Mouse (Mus musculus) right cerebral cortex, postnatal 36 days (tissue): Measurements from ENCODE around the gene Lrp2.

Experiments used
- DNase-seq, 2 experiments: peaks; one replicate each; pipeline ENCODE4 v3.0.0; 2022; ENCODE audit warnings: low spot score in 2 of 2, mixed read lengths in 1 of 2

Gene Lrp2

DNA sequence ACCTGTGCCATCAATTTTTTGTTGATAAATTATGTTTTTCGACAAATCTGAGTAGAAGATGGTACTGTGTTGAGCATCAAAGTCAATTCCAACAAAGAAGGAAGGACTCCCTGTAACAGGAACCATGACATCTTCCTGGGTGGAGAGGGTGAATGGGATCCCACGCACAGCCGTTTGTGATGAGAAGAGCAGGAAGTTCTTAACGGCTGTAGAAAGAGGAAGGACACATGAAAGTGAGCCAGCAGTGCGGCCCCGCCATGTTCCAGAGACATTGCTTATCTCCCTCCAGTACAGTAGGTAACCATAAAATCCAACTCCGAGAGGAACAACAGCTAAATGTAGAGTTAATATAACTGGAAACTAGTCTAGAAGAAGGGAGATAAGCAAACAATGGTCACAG lies 67.6 kb downstream of the Lrp2 start:
- no peak for DNase-seq

DNA sequence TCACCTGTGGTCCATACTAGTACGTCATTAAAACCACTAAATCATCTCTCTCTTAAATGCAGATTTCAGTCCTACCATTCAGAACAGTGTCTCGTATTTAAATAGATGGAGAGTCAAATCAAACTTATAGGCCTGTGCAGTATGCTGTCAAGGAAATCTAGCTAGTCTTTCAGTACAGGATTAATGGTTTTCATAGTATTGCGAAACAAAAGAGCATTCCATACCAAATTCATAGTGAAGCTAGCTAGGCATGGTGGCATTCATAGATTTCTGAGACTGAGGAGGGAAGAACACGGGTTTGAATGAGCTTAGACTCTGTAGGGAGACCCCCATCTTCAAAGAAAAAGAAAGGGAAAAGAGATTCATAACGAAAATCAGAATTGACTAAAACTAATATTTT lies 74.1 kb downstream of the Lrp2 start:
- DNase-seq, result no peak

- DNase-seq, result no peak
These were observed 85.5 kb downstream of the Lrp2 start for GRCm38 (mm10) chr2:69500357-69500756.

- DNase-seq, result peak in 1 of 2 experiments; percentile 3
These were observed 92.7 kb downstream of the Lrp2 start for GRCm38 (mm10) chr2:69493130-69493529.

GRCm38 (mm10) chr2:69480965-69481364 lies 104.9 kb downstream of the Lrp2 start:
- DNase-seq, result no peak

DNA sequence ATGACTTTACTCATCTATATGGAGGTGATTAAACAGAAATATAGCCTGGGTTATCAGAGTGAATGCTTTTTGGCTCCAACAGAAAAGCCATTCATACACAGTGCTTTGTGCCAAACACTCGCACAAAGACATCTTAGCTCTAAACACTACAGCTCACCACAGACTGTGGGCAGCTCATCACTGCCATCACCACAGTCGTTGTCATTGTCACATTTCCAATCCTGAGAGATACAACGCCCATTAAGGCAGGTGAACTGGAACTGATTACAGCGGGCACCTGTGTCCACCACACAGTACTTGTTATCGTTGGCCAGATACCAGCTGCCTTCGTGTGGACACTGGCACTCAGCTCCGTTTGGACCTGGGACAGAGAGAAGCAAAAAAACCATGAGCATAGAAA lies 106.0 kb downstream of the Lrp2 start:
- no peak for DNase-seq

- DNase-seq, result no peak
These were observed 109.0 kb downstream of the Lrp2 start for GRCm38 (mm10) chr2:69476901-69477300.

DNA sequence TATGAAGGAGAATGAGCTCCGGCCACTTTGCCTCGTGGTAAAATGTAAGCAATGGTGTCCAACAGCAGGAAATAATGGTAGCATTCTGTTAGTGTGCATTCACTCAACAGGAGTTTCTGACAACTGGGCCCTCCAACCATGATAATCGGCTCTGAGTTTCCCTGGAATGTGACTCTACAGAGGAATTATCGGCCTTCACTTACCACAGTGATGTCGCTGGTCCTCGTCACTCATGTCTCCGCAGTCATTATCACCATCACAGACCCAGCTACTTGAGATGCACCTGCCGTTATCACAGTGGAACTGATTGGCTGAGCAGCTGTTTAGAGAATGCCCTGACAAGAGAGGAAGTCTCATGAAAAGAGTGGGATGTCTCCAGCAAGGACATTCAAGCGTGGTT lies 110.7 kb downstream of the Lrp2 start:
- no peak for DNase-seq

GRCm38 (mm10) chr2:69471837-69472236 lies 114.0 kb downstream of the Lrp2 start:
- DNase-seq, result no peak

GRCm38 (mm10) chr2:69463609-69464008 lies 122.3 kb downstream of the Lrp2 start:
- DNase-seq, result no peak

- DNase-seq, result no peak
These were observed 126.4 kb downstream of the Lrp2 start for GRCm38 (mm10) chr2:69459481-69459880.

DNA sequence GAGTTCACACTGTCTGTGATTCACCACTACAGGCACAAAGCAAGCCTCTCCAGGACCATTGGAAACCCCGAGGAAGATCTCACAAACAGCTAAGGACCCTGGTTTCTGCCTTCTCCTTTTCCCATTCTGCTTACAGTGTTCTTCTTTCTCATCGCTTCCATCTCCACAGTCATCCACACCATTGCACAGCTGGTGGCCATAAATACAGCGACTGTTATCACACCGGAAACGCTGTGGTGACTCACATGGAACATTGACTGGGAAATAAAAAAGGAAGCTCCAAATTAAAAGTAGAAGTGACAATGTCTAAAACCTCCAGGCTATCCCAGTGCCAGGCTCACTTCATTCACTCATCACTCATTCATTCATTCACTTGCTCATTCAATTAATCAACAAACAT lies 134.7 kb downstream of the Lrp2 start:
- no peak for DNase-seq

DNA sequence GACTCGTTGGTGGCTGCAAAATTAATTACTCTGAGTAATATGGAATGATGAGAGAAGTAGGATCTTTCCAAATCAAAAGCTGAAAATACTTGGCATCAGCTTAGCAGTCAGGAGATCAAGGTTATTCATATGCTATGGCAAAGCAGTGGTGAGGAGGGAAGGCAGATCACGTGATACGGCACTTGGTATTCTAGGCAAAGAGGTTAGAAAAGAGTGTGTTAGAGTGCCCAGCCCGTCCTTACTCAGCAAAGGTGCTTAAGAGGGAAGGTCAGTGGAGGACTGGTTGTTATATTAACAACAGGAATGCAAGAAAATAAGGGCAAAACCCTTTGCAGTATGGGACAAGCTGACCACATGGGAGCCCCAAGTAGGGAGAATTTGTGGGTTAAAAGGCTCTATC lies 137.3 kb downstream of the Lrp2 start:
- no peak for DNase-seq

DNA sequence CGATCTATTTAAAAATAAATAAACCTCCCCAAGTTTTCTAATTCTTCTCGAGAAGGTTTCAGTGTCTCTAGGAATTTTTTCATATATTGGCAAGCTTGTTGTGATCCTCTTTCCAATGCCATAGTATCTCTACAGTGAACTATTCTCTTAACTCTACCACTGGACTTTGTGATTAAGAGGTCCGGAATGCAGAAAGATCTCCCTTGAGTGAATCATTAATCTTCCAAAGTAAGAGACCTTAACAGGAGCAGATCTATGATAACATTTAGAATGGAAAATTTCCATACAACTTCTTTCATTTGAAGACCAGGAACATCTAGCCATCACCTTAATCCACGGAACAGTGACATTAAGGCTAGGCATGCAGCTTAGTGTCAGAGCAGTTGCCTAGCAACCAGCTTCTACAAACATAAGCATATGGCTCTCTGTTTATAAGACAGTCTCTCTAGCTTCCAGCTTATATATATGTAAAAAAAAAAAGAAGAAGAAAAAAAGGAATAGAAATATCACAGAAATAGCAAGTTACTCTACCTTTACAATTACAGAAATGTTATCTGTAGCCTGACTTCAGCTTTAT lies 139.9 kb downstream of the Lrp2 start:
- no peak for DNase-seq

DNA sequence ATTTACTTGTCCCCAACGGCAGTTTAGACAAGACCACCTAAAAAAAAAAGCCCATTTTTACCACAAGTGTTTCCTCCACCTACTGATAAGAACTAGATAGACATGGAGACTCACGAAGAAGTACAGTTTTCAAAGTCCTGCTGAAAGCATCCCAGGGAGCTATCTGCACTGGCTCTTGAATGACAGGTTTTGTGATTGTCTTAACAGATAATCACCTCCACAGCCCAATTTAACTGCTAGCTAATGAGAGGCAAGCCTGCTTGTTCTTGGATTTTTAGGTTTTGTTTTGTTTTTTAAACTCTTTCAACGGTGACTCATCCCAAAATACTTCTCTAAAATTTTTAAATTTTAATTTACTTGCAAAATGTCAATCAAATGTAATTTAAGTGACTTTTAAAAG lies 144.2 kb downstream of the Lrp2 start:
- DNase-seq, result no peak

DNA sequence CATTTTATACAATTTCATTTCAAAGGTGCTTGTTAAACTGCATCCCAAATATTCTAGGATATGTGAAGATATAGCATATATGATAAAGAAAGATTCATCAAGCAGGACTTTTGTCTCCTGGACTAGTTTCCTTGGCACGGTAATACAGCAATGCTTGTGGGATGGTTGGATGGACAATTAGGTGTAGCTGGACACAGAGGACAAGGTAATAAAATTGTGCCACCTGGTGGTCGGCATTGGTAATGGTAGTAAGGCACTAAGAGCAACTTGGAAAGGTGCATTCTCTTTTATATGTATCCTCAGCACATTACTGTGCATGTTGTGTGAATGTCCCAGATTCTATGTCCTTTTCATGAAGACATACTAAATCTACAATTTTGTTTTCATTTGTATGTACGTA lies 157.7 kb downstream of the Lrp2 start:
- DNase-seq, result peak; percentile 29 to 54

- no peak for DNase-seq
These were observed 158.7 kb downstream of the Lrp2 start for GRCm38 (mm10) chr2:69427141-69427540.

DNA sequence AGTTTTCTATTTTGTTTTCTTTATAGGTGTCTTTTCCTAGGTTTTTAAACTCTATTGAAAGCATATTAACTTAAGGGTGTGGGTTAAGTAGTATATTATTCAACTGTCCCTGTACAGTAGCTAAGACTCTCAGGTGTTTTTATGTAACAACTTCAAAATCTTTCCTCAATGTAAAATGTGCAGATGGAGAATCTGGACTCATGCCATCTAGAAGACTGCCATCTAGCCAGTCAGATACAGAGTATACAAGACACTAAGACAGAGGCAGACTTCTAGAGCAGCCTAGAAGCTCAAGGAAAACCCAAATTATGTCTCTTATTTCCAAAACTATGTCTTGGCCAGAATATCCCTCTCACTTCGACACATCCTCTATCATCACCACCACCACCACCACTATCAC lies 159.8 kb downstream of the Lrp2 start:
- no peak for DNase-seq

- no peak for DNase-seq
These were observed 161.0 kb downstream of the Lrp2 start for GRCm38 (mm10) chr2:69424829-69425228.

DNA sequence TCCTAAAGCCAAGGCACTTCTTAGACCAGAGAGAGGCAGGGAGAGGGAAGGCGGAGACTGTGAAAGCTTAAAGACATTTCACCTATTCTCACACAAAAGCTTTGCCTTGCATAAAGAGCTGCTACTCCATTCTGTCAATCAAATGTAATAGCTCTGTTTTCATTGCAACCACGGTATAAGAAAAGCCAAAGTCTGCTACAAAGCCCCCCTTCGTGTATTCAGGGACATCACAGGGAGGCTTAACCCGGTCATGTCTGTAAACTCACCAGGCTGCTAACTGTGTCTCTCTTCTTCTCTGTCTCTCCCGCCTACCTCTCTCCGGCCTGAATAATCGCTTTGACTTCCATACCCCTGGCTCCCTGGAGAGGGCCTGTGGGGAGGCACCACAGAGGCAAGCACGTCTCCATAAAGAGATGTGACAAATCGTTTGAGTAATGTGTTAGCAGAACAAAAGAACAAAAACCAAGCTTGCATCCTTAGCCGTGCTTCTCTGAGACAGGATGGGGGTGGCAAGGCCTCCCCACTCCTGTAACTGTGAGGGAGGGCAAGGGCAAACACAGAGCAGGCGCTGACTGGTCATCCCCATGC lies 167.5 kb downstream of the Lrp2 start:
- no peak for DNase-seq

- no peak for DNase-seq
These were observed 170.8 kb downstream of the Lrp2 start for GRCm38 (mm10) chr2:69415070-69415469.

GRCm38 (mm10) chr2:69414539-69414938 lies 171.3 kb downstream of the Lrp2 start:
- no peak for DNase-seq

DNA sequence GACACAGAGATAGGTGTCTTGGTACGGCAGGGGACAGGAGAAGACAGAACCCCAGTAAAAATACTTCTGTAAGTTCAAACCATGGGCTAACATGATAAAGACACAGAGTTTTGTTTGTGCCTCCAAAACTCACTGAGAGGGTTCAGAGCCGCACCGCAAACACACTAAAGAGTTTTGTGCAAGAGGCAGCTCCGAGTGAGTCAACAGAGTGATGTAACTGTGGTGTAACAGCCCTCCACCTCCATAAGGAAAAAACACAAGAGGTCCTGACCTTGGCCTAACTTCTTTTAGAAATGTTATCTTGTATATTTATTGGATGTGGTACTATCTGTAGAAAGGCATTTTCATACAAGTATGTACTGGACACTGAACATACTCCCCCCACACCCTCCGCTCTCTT lies 180.2 kb downstream of the Lrp2 start:
- no peak for DNase-seq

DNA sequence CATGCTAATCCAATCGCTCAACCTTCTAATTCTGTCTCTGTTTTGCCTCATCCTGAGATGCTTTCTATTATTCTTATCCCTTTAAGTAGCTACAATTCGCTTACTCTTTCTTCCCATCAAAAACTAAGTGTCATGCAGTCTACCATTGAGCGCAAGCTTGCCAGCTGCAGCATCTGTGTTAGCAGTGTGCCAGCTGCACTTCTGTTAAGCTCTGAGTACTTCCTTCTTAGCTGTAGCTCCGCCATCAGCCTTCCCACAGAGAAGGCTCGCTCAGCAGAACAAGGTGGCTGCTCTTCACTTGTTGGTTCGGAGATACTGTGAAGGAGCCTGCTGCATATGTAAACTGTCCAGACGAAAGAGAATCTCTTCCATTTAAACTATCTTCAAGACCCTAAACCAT lies 183.6 kb downstream of the Lrp2 start:
- DNase-seq, result no peak
